Comparison of ENCODE assay signal across 8 mouse cellular contexts in genomic region chr2:164531169-164531568, GRCm38 (mm10). TPM values are rescaled to one million over a fixed set of nuclear protein-coding genes. Genes with fewer than 3 reads are reported as not detected.
DNase-seq lines count a peak whose midpoint lies in the region; ATAC-seq and TF ChIP-seq lines count a peak whose summit lies in the region.

No protein-coding gene starts in this region.

- WGBS in forebrain, postnatal 0 days, result 6% methylated on average over 3 of the region's 3 CpGs
- 5% methylated on average over 3 of the region's 3 CpGs for WGBS in forebrain, embryonic 13.5 days
- 4% methylated on average over 3 of the region's 3 CpGs for WGBS in hindbrain, postnatal 0 days

- no peaks in the 10 kb centered on the region for H3K9me3 ChIP-seq in forebrain, postnatal 0 days (ENCODE audit: low read length)
- peaks cover 7% of the 10 kb centered on the region; the same call in 1 of the 2 replicates for H3K9me3 ChIP-seq in forebrain, embryonic 13.5 days (replicated peaks)
- H3K9me3 ChIP-seq in hindbrain, postnatal 0 days (ENCODE audit: low read length), result no peaks in the 10 kb centered on the region

- peak; percentile 82 for DNase-seq in forebrain, postnatal 0 days
- DNase-seq in adrenal gland, adult 8-10 months, result peak; percentile 32
- DNase-seq in embryo, embryonic 11.5 days (ENCODE audit: low read depth, low spot score), result peak; percentile 49
- DNase-seq in hindbrain, postnatal 0 days (ENCODE audit: low spot score), result peak; percentile 84
- DNase-seq in layer of hippocampus, postnatal 36 days, result peak; percentile 58 to 63
- peak; percentile 78 for DNase-seq in mesoderm, embryonic 11.5 days (ENCODE audit: low read depth, low spot score)
- DNase-seq in spleen, postnatal 4 days (ENCODE audit: low spot score in 2 of 2), result peak; percentile 66 to 87

- H3K27ac ChIP-seq in forebrain, postnatal 0 days (ENCODE audit: low read depth, low read length), result no peak overlapping the region
- no peak overlapping the region for H3K27ac ChIP-seq in forebrain, embryonic 13.5 days
- no peak overlapping the region for H3K27ac ChIP-seq in hindbrain, postnatal 0 days

- H3K27me3 ChIP-seq in forebrain, postnatal 0 days (ENCODE audit: insufficient read depth, low read length), result no peaks in the 10 kb centered on the region
- H3K27me3 ChIP-seq in forebrain, embryonic 13.5 days, result no peaks in the 10 kb centered on the region
- H3K27me3 ChIP-seq in hindbrain, postnatal 0 days (ENCODE audit: insufficient read depth, low read length), result no peaks in the 10 kb centered on the region

- ATAC-seq in forebrain, postnatal 0 days, result peak; percentile 71
- ATAC-seq in forebrain, embryonic 13.5 days, result no peak
- peak; percentile 49; the same call in 1 of the 2 replicates for ATAC-seq in hindbrain, postnatal 0 days

- H3K9ac ChIP-seq in forebrain, postnatal 0 days, result no peak overlapping the region
- H3K9ac ChIP-seq in forebrain, embryonic 13.5 days, result no peak overlapping the region
- no peak overlapping the region for H3K9ac ChIP-seq in hindbrain, postnatal 0 days (replicated peaks; ENCODE audit: low read length)

- no peak overlapping the region for H3K4me2 ChIP-seq in forebrain, postnatal 0 days (ENCODE audit: low read depth)
- H3K4me2 ChIP-seq in forebrain, embryonic 13.5 days, result no peak overlapping the region
- H3K4me2 ChIP-seq in hindbrain, postnatal 0 days (ENCODE audit: low read depth, low read length), result no peak overlapping the region

- H3K4me1 ChIP-seq in forebrain, postnatal 0 days (ENCODE audit: insufficient read depth), result no peaks in the 10 kb centered on the region
- no peaks in the 10 kb centered on the region for H3K4me1 ChIP-seq in forebrain, embryonic 13.5 days
- H3K4me1 ChIP-seq in hindbrain, postnatal 0 days (ENCODE audit: insufficient read depth, low read length), result no peaks in the 10 kb centered on the region

- H3K36me3 ChIP-seq in forebrain, postnatal 0 days (ENCODE audit: insufficient read depth), result no peaks in the 10 kb centered on the region
- H3K36me3 ChIP-seq in forebrain, embryonic 13.5 days (ENCODE audit: poor library complexity, severe bottlenecking), result no peaks in the 10 kb centered on the region
- H3K36me3 ChIP-seq in hindbrain, postnatal 0 days (ENCODE audit: insufficient read depth, low read length), result no peaks in the 10 kb centered on the region

- H3K4me3 ChIP-seq in forebrain, postnatal 0 days (ENCODE audit: low read depth, low read length), result no peak overlapping the region
- no peak overlapping the region for H3K4me3 ChIP-seq in forebrain, embryonic 13.5 days
- no peak overlapping the region for H3K4me3 ChIP-seq in hindbrain, postnatal 0 days (ENCODE audit: low read length)

- peak; percentile 94 for TF ChIP-seq CTCF in forebrain, postnatal 0 days (IDR thresholded peaks at IDR 0.05; ENCODE audit: low read depth)
- TF ChIP-seq CTCF in hindbrain, postnatal 0 days (IDR thresholded peaks at IDR 0.05; ENCODE audit: low read depth), result peak; percentile 98

RNA-seq across cellular contexts. Expression of gene Wfdc2, which starts 31.0 kb away (rescaled TPM):
- total RNA-seq in forebrain, postnatal 0 days (2014; rRNA removed), result 1.5 and 6.1 TPM in 2 replicates
- polyA plus RNA-seq in forebrain, postnatal 0 days (2015; fragmentation: Nextera tagmentation; extraction: Ambion mirVana), result 4.3 and 7.3 TPM in 2 replicates
- 15.4 and 21.2 TPM in 2 replicates for polyA plus RNA-seq in forebrain, embryonic 13.5 days (2015; fragmentation: Nextera tagmentation; extraction: Ambion mirVana)
- not detected for total RNA-seq in adrenal gland, adult 8-10 months (2022)
- 1.5 and 2.7 TPM in 2 replicates for total RNA-seq in hindbrain, postnatal 0 days (2014; rRNA removed)
- polyA plus RNA-seq in hindbrain, postnatal 0 days (2015; fragmentation: Nextera tagmentation; extraction: Ambion mirVana), result 3.1 and 4.5 TPM in 2 replicates
- not detected for total RNA-seq in layer of hippocampus, postnatal 36 days (2021)

RNA-seq across cellular contexts. Expression of gene Pigt, which starts 33.8 kb away (rescaled TPM):
- 47.6 and 77.6 TPM in 2 replicates for total RNA-seq in forebrain, postnatal 0 days (2014; rRNA removed)
- 91.0 and 93.8 TPM in 2 replicates for polyA plus RNA-seq in forebrain, postnatal 0 days (2015; fragmentation: Nextera tagmentation; extraction: Ambion mirVana)
- polyA plus RNA-seq in forebrain, embryonic 13.5 days (2015; fragmentation: Nextera tagmentation; extraction: Ambion mirVana), result 47.2 and 52.2 TPM in 2 replicates
- 10 to 100 TPM; 75.7 to 93.8 (median 88.6) TPM for total RNA-seq in adrenal gland, adult 8-10 months (2022)
- 118 and 134 TPM in 2 replicates for total RNA-seq in hindbrain, postnatal 0 days (2014; rRNA removed)
- polyA plus RNA-seq in hindbrain, postnatal 0 days (2015; fragmentation: Nextera tagmentation; extraction: Ambion mirVana), result 102 and 116 TPM in 2 replicates
- total RNA-seq in layer of hippocampus, postnatal 36 days (2021), result 10 to 100 TPM; 76.6 to 84.5 TPM

RNA-seq across cellular contexts. Expression of gene Spint3, which starts 42.1 kb away (rescaled TPM):
- not detected in 2 replicates for total RNA-seq in forebrain, postnatal 0 days (2014; rRNA removed)
- polyA plus RNA-seq in forebrain, postnatal 0 days (2015; fragmentation: Nextera tagmentation; extraction: Ambion mirVana), result not detected in 2 replicates
- polyA plus RNA-seq in forebrain, embryonic 13.5 days (2015; fragmentation: Nextera tagmentation; extraction: Ambion mirVana), result not detected in 2 replicates
- not detected for total RNA-seq in adrenal gland, adult 8-10 months (2022)
- total RNA-seq in hindbrain, postnatal 0 days (2014; rRNA removed), result not detected in 2 replicates
- polyA plus RNA-seq in hindbrain, postnatal 0 days (2015; fragmentation: Nextera tagmentation; extraction: Ambion mirVana), result not detected in 2 replicates
- total RNA-seq in layer of hippocampus, postnatal 36 days (2021), result not detected

RNA-seq across cellular contexts. Expression of gene Dbndd2, which starts 45.3 kb away (rescaled TPM):
- 21.7 and 23.9 TPM in 2 replicates for total RNA-seq in forebrain, postnatal 0 days (2014; rRNA removed)
- polyA plus RNA-seq in forebrain, postnatal 0 days (2015; fragmentation: Nextera tagmentation; extraction: Ambion mirVana), result 10.9 and 17.6 TPM in 2 replicates
- 6.3 and 7.3 TPM in 2 replicates for polyA plus RNA-seq in forebrain, embryonic 13.5 days (2015; fragmentation: Nextera tagmentation; extraction: Ambion mirVana)
- 10 to 100 TPM in 2 of 4 experiments, 1 to 10 TPM in 2; 5.4 to 18.3 (median 11.6) TPM for total RNA-seq in adrenal gland, adult 8-10 months (2022)
- 29.5 and 30.9 TPM in 2 replicates for total RNA-seq in hindbrain, postnatal 0 days (2014; rRNA removed)
- 37.2 and 38.0 TPM in 2 replicates for polyA plus RNA-seq in hindbrain, postnatal 0 days (2015; fragmentation: Nextera tagmentation; extraction: Ambion mirVana)
- 100 to 1,000 TPM; 108 to 110 TPM for total RNA-seq in layer of hippocampus, postnatal 36 days (2021)

RNA-seq across cellular contexts. Expression of gene Wfdc6a, which starts 54.1 kb away (rescaled TPM):
- total RNA-seq in forebrain, postnatal 0 days (2014; rRNA removed), result not detected in 2 replicates
- 0.33 TPM in 1 of 2 replicates, not detected in the other for polyA plus RNA-seq in forebrain, postnatal 0 days (2015; fragmentation: Nextera tagmentation; extraction: Ambion mirVana)
- polyA plus RNA-seq in forebrain, embryonic 13.5 days (2015; fragmentation: Nextera tagmentation; extraction: Ambion mirVana), result not detected in 2 replicates
- under 1 TPM; 0.38 to 0.77 (median 0.52) TPM for total RNA-seq in adrenal gland, adult 8-10 months (2022)
- 0.31 TPM in 1 of 2 replicates, not detected in the other for total RNA-seq in hindbrain, postnatal 0 days (2014; rRNA removed)
- polyA plus RNA-seq in hindbrain, postnatal 0 days (2015; fragmentation: Nextera tagmentation; extraction: Ambion mirVana), result 0.19 and 0.77 TPM in 2 replicates
- not detected for total RNA-seq in layer of hippocampus, postnatal 36 days (2021)

Comparison
In these comparisons a context has a peak if more than half of its experiments do, and no peak if none do; other contexts are left out.
1. DNase-seq: peak in every context shown above with its lines; median percentile 84 in hindbrain, postnatal 0 days; 82 in forebrain, postnatal 0 days; 78 in mesoderm, embryonic 11.5 days; 76 in spleen, postnatal 4 days; 60 in layer of hippocampus, postnatal 36 days; 49 in embryo, embryonic 11.5 days; 32 in adrenal gland, adult 8-10 months.